Mouse (Mus musculus) central nervous system, embryonic 18 days (tissue): ENCODE data around the gene Vmn2r51. TPM values are rescaled to one million over a fixed set of nuclear protein-coding genes. Genes with fewer than 3 reads are reported as not detected.

Source experiments
- polyA plus RNA-seq: library from polyadenylated mRNA; depleted of rRNA; stranded (reverse); fragments of >200 nt; gene quantifications from 2 replicates; pipeline ENCODE4 v1.2.3, GENCODE M21; 2012; rRNA removed

Vmn2r51 gene
- polyA plus RNA-seq = not detected in 2 replicates

GRCm38 (mm10) chr7:10105641-10106040 is at the start of gene Vmn2r51:
Gene Vmn2r51, minus strand, starts transcription at chr7:10105741.

GRCm38 (mm10) chr7:10053196-10053595 is 52.3 kb downstream of the Vmn2r51 start, which contains the start of gene Vmn2r50:
Gene Vmn2r50, minus strand, starts transcription at chr7:10053296.

Other genes starting within 250 kb of the Vmn2r51 start
- gene Vmn2r48, start 152.2 kb downstream of the Vmn2r51 start, polyA plus RNA-seq = not detected in 2 replicates
- not detected in 2 replicates for gene Vmn2r49, start 113.5 kb downstream of the Vmn2r51 start, polyA plus RNA-seq
- not detected in 2 replicates for gene Vmn2r50, start 52.4 kb downstream of the Vmn2r51 start, polyA plus RNA-seq
- gene Vmn2r52, start 70.8 kb upstream of the Vmn2r51 start, polyA plus RNA-seq = not detected in 2 replicates
- gene Vmn1r66, start 172.3 kb upstream of the Vmn2r51 start, polyA plus RNA-seq = not detected in 2 replicates